Mouse (Mus musculus) kidney, adult 2 months (tissue): Measurements from ENCODE around the gene Lpp. TPM values are rescaled to one million over a fixed set of nuclear protein-coding genes. Genes with fewer than 3 reads are reported as not detected.

ENCODE experiments used
- DNase-seq: peaks from one replicate; pipeline ENCODE4 v3.0.0; 2021
- H3K27ac ChIP-seq: fragments of 200-500 bp; 2 replicates; pipeline ENCODE4 v1.5.1; 2012; ENCODE audit warnings: low read depth, low read length, control low read depth, inconsistent platforms; ENCODE audit not compliant: insufficient read depth
- H3K27me3 ChIP-seq: fragments of 200-500 bp; replicated peaks from 2 replicates; pipeline ENCODE4 v1.6.1; 2012; ENCODE audit warnings: mild to moderate bottlenecking, moderate library complexity, low read length, inconsistent platforms; ENCODE audit not compliant: control insufficient read depth, insufficient read depth
- H3K36me3 ChIP-seq: fragments of 200-500 bp; 2 replicates; pipeline ENCODE4 v1.6.1; 2012; ENCODE audit warnings: mild to moderate bottlenecking, moderate library complexity, low read length, inconsistent platforms; ENCODE audit not compliant: control insufficient read depth, insufficient read depth
- H3K4me1 ChIP-seq: fragments of 200-500 bp; 2 replicates; pipeline ENCODE4 v1.6.1; 2011; ENCODE audit warnings: low read length; ENCODE audit not compliant: control insufficient read depth, insufficient read depth
- H3K4me3 ChIP-seq: fragments of 200-500 bp; 2 replicates; pipeline ENCODE4 v1.5.1; 2011; ENCODE audit warnings: mild to moderate bottlenecking, low read depth, low read length, control low read depth; ENCODE audit not compliant: insufficient read depth
- CTCF ChIP-seq: fragments of 200-500 bp; conservative IDR thresholded peaks from 2 replicates; pipeline ENCODE4 v1.5.1; 2011; ENCODE audit warnings: low read depth, mild to moderate bottlenecking, control low read depth, low read length, moderate library complexity, mixed read lengths; ENCODE audit not compliant: insufficient read depth, insufficient read length
- POLR2A ChIP-seq: fragments of 200-500 bp; IDR thresholded peaks from one replicate; pipeline ENCODE4 v1.6.1; 2011; ENCODE audit warnings: low read depth, low read length, control low read depth
- WGBS: fragments of 180-500 bp; shearing (Covaris S2); methylation state at CpG from one replicate; pipeline ENCODE4 v1.1.7; 2018; 5-methylcytosine and 5-hydroxymethylcytosine counted together
- polyA plus RNA-seq: library from polyadenylated mRNA; depleted of rRNA; stranded (reverse); fragments of >200 nt; gene quantifications from 2 replicates; pipeline ENCODE4 v1.2.3, GENCODE M21; 2012

Gene Lpp
- polyA plus RNA-seq, 1 experiment, result 15.9 TPM

DNA sequence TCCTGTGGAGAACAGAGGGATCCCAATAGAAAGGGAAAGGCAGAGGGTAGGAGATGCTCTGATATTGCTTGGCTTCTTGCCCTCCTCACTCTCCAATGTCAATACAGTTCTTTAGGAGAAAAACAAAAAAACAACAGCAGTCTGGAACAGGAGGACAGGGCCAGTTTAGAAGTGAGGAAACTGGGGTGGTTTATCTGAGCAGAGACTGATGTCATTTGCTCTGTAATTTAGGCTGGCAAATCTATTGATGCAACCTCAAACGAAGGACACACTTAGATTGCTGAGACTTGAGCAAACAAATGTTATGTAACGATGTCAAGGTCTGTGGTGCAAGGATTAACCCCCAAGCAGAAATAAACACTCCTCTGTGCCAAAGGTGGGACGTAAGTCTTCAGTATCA lies 123.7 kb downstream of the Lpp start:
- no peak overlapping the region for H3K27ac ChIP-seq
- no peak overlapping the region for H3K4me3 ChIP-seq

DNA sequence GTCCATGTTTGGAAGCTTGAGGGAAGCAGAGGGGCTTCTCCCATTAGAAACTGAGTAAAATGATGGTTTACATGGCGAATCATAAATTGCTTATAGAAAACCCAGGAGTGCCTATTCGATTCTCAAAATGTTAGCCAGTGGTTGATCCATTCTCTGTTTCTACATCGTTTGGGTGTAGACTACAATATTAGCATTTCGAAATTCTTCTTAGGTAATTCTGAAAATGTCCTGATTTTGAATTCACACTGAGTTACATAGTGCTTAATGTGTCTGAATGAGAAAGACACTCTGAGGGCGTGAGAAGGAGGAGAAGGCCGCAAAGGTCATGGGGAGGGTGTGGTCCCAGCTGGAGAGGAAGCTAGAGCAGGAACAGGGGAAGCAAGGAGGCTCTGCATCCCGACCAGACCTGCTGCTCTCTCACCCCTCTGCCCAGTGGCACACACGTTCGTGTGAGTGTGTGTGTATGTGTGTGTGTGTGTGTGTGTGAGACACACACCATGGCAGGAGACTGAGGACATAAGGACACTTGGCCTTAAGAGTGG lies 124.3 kb downstream of the Lpp start:
- peaks cover 19% of the 10 kb centered on the region for H3K4me1 ChIP-seq
- H3K27ac ChIP-seq, result no peak overlapping the region
- H3K36me3 ChIP-seq, result no peaks in the 10 kb centered on the region
- no peak for TF ChIP-seq POLR2A
- no peak for TF ChIP-seq CTCF
- no peak for DNase-seq
- WGBS, result 67% methylated on average over 9 of the region's 9 CpGs
- H3K27me3 ChIP-seq, result no peaks in the 10 kb centered on the region
- no peak overlapping the region for H3K4me3 ChIP-seq

More for the DNA sequence above, 123.7 kb downstream of the Lpp start:
- 60% methylated on average over 3 of the region's 3 CpGs for WGBS
- peak; percentile 17 for DNase-seq
- TF ChIP-seq CTCF (no peak), POLR2A (no peak)
- Histone ChIP-seq H3K4me1 (peaks cover 19% of the 10 kb centered on the region), H3K36me3 (no peaks in the 10 kb centered on the region), H3K27me3 (no peaks in the 10 kb centered on the region)

DNA sequence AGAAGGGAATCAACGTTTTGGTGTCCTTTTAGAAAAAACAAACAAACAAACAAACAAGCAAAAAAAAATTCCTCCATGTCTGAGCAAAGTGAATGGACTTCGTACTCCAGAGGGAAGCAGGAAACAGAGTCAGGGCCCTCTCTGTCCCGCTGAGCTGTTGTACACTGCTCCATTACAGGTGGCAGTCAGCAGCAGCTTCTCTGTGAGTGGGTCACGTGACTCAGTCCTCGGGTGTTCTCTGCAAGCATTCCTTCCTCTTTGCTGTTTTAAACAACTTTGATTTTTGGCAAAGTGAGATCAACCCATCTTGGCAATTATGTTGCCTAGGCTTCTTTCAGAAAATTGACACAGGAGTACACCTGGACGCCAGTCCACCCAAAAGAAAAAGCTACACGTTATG lies 125.5 kb downstream of the Lpp start:
- Histone ChIP-seq H3K27ac (no peak overlapping the region), H3K4me1 (peaks cover 19% of the 10 kb centered on the region), H3K36me3 (no peaks in the 10 kb centered on the region), H3K27me3 (no peaks in the 10 kb centered on the region), H3K4me3 (no peak overlapping the region)
- WGBS, result 64% methylated on average over 7 of the region's 7 CpGs
- TF ChIP-seq POLR2A, result no peak
- no peak for TF ChIP-seq CTCF
- DNase-seq, result no peak

DNA sequence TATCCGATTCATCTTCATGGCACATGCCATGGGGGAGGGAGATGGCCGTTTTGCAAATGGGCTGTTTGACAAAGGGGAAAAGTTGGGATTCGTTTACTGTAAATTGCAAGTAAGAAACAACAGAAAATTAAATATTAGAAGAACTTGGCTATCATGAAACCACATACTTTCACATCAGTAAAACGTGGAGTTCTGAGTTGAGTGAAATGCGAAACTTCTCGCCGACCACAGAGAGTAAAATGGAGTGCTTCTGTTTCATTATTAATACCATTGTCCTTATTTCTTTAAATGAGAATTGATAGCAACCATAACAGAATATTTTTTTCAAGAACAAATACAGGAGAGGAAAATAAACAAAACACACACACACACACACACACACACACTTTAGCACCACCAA lies 133.9 kb downstream of the Lpp start:
- H3K4me1 ChIP-seq, result no peaks in the 10 kb centered on the region
- no peak overlapping the region for H3K27ac ChIP-seq
- TF ChIP-seq CTCF, result no peak
- TF ChIP-seq POLR2A, result no peak
- H3K4me3 ChIP-seq, result no peak overlapping the region
- H3K27me3 ChIP-seq, result no peaks in the 10 kb centered on the region
- 86% methylated on average over 7 of the region's 7 CpGs for WGBS
- H3K36me3 ChIP-seq, result no peaks in the 10 kb centered on the region
- no peak for DNase-seq

DNA sequence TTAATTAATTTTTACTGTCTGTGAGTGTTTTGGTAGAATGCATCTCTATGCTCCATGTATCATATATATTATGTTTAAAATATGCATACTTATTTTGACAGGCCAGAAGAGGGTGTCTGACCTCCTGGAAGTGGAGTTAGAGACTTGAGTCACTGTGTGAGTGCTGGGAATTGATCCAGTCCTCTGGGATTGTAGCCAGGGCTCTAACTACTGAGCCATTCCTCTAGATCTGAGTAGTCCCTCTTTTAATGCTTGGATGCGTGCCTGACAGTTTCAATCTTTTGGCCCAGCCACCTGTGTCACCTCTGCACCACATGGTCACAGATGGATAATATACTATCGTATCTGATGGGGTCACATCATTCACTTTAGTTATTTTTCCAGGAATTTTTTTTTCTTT lies 138.4 kb downstream of the Lpp start:
- TF ChIP-seq CTCF (no peak), POLR2A (no peak)
- H3K36me3 ChIP-seq, result no peaks in the 10 kb centered on the region
- DNase-seq, result no peak
- H3K4me3 ChIP-seq, result no peak overlapping the region
- no peaks in the 10 kb centered on the region for H3K27me3 ChIP-seq
- 82% methylated on average over 2 of the region's 2 CpGs for WGBS
- no peaks in the 10 kb centered on the region for H3K4me1 ChIP-seq
- no peak overlapping the region for H3K27ac ChIP-seq

DNA sequence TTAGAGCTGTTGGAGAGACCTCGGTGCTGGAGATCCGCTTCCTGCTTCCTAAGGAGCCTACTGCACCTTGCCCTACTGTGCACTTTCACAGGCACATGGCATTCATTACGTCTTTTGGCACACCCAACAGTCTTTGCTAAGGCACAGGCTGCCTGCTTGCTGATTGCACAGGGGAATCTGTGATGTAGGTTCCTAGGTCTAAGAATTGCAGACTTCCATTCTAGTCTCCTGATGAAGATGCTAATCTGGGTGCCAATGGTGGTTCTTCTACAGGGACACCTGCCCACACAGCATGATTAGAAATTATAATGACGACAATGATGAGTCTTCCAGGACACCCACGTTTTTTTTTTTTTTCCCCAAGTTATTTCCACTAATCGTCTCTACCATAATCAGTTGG lies 141.9 kb downstream of the Lpp start:
- no peak for DNase-seq
- WGBS, result 95% methylated on average over 6 of the region's 6 CpGs
- Histone ChIP-seq H3K36me3 (no peaks in the 10 kb centered on the region), H3K4me1 (no peaks in the 10 kb centered on the region), H3K4me3 (no peak overlapping the region), H3K27ac (no peak overlapping the region), H3K27me3 (no peaks in the 10 kb centered on the region)
- TF ChIP-seq CTCF, result no peak

DNA sequence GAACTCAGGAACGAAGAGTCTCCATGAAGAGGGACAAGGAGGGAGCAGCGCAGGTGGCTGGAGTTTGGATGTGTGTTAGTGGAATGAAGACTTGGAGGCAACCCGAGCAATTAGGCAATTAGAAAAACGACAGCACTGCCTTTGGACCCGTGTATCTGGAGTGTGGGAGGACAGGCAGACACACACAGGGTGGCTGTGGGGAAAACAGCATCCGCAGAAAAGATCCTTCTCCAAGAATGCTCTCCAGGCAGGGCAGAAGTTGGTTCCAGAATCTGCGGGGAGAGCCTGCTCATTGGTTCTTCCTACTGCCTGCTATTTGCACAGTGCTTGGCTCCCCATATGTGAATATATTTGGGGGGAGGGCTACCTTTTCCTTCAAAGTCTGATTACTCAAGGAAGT lies 143.0 kb downstream of the Lpp start:
- no peaks in the 10 kb centered on the region for H3K27me3 ChIP-seq
- DNase-seq, result no peak
- no peak overlapping the region for H3K4me3 ChIP-seq
- no peaks in the 10 kb centered on the region for H3K36me3 ChIP-seq
- TF ChIP-seq POLR2A, result no peak
- no peak for TF ChIP-seq CTCF
- H3K27ac ChIP-seq, result no peak overlapping the region
- WGBS, result 67% methylated on average over 7 of the region's 7 CpGs
- H3K4me1 ChIP-seq, result no peaks in the 10 kb centered on the region
